Mouse (Mus musculus) lung, embryonic 15.5 days (tissue): ENCODE measurements around the gene Ckap4. TPM values are rescaled to one million over a fixed set of nuclear protein-coding genes. Genes with fewer than 3 reads are reported as not detected.
"Not testable (repeated sequence)": the region's sequence is repeated elsewhere in the genome, so short reads cannot be mapped to it uniquely, and the experiment has no call there.

Source experiments
- ATAC-seq: fragments of 200-750 bp; cut with Nextera tagmentation; 2 replicates; pipeline ENCODE4 v1.8.0; 2017; ENCODE audit warnings: moderate number of reproducible peaks, borderline replicate concordance; ENCODE audit not compliant: low FRiP score, low TSS enrichment; ENCODE audit errors: extremely low read depth
- H3K27ac ChIP-seq: fragments of 300-500 bp; sonication (generic); 2 replicates; pipeline ENCODE4 v1.5.1; 2015; ENCODE audit warnings: moderate library complexity, mild to moderate bottlenecking, inconsistent platforms
- H3K27me3 ChIP-seq: fragments of 300-500 bp; sonication (generic); 2 replicates; pipeline ENCODE4 v1.6.1; 2015; ENCODE audit warnings: inconsistent platforms
- H3K36me3 ChIP-seq: fragments of 300-500 bp; sonication (generic); 2 replicates; pipeline ENCODE4 v1.6.1; 2015; ENCODE audit warnings: inconsistent platforms
- H3K4me1 ChIP-seq: fragments of 300-500 bp; sonication (generic); 2 replicates; pipeline ENCODE4 v1.6.1; 2015; ENCODE audit warnings: inconsistent platforms
- H3K4me2 ChIP-seq: fragments of 300-500 bp; sonication (generic); 2 replicates; pipeline ENCODE4 v1.6.1; 2015; ENCODE audit warnings: inconsistent platforms, mild to moderate bottlenecking, moderate library complexity
- H3K4me3 ChIP-seq: fragments of 300-500 bp; sonication (generic); 2 replicates; pipeline ENCODE4 v1.5.1; 2015; ENCODE audit warnings: mild to moderate bottlenecking, inconsistent platforms
- H3K9ac ChIP-seq: fragments of 300-500 bp; sonication (generic); 2 replicates; pipeline ENCODE4 v1.6.1; 2015; ENCODE audit warnings: inconsistent platforms
- H3K9me3 ChIP-seq: fragments of 300-500 bp; sonication (generic); 2 replicates; pipeline ENCODE4 v1.6.1; 2016; ENCODE audit warnings: inconsistent platforms
- WGBS: fragments of 180-500 bp; shearing (Covaris S2); methylation state at CpG from one replicate; pipeline ENCODE4 v1.1.7; 2015; 5-methylcytosine and 5-hydroxymethylcytosine counted together
- polyA plus RNA-seq: library from polyadenylated mRNA; unstranded; fragments of >200 nt; fragmentation: Nextera tagmentation; extraction: Ambion mirVana; gene quantifications from 2 replicates; pipeline ENCODE4 v1.2.1, GENCODE M21; 2015

Gene Ckap4
- polyA plus RNA-seq, 1 experiment from 2014 or later: 141 TPM

GRCm38 (mm10) chr10:84523682-84524081 is 10.2 kb downstream of the Ckap4 start:
- Histone ChIP-seq H3K4me3 (no peak overlapping the region), H3K4me1 (0 out of 2 replicates have a peak, but pooled peaks cover under 1% of the 10 kb centered on the region), H3K9me3 (no peaks in the 10 kb centered on the region), H3K36me3 (peaks cover 41% of the 10 kb centered on the region), H3K4me2 (no peak overlapping the region), H3K27me3 (no peaks in the 10 kb centered on the region), H3K27ac (no peak overlapping the region), H3K9ac (no peak overlapping the region)
- WGBS: 49% methylated on average over 10 of the region's 10 CpGs
- no peak for ATAC-seq

- WGBS: 37% methylated on average over 11 of the region's 11 CpGs
- Histone ChIP-seq H3K4me1 (peaks cover 6% of the 10 kb centered on the region), H3K9ac (no peak overlapping the region), H3K36me3 (no peaks in the 10 kb centered on the region), H3K4me3 (no peak overlapping the region), H3K9me3 (no peaks in the 10 kb centered on the region), H3K27me3 (no peaks in the 10 kb centered on the region), H3K27ac (no peak overlapping the region), H3K4me2 (no peak overlapping the region)
- ATAC-seq: peak; percentile 28; the same call in 1 of the 2 replicates
These were observed 17.4 kb downstream of the Ckap4 start for GRCm38 (mm10) chr10:84516414-84516927.

- not testable (repeated sequence) for H3K4me1 ChIP-seq, H3K36me3 ChIP-seq, H3K9ac ChIP-seq, H3K27me3 ChIP-seq, H3K27ac ChIP-seq, H3K4me2 ChIP-seq, H3K4me3 ChIP-seq, ATAC-seq, H3K9me3 ChIP-seq
- WGBS: 46% methylated on average over 1 of the region's 1 CpGs
These were observed 17.9 kb downstream of the Ckap4 start for GRCm38 (mm10) chr10:84515980-84516379.

GRCm38 (mm10) chr10:84515512-84515950 is 18.3 kb downstream of the Ckap4 start:
- H3K27me3 ChIP-seq: no peaks in the 10 kb centered on the region
- 19% methylated on average over 3 of the region's 3 CpGs for WGBS
- H3K9ac ChIP-seq: no peak overlapping the region
- H3K4me1 ChIP-seq: peaks cover 6% of the 10 kb centered on the region
- H3K4me3 ChIP-seq: no peak overlapping the region
- no peaks in the 10 kb centered on the region for H3K9me3 ChIP-seq
- H3K4me2 ChIP-seq: no peak overlapping the region
- H3K36me3 ChIP-seq: no peaks in the 10 kb centered on the region
- peak; percentile 47 for ATAC-seq
- H3K27ac ChIP-seq: no peak overlapping the region

- 39% methylated on average over 5 of the region's 5 CpGs for WGBS
- no peak overlapping the region for H3K4me2 ChIP-seq
These were observed 19.8 kb downstream of the Ckap4 start for GRCm38 (mm10) chr10:84514038-84514578.

DNA sequence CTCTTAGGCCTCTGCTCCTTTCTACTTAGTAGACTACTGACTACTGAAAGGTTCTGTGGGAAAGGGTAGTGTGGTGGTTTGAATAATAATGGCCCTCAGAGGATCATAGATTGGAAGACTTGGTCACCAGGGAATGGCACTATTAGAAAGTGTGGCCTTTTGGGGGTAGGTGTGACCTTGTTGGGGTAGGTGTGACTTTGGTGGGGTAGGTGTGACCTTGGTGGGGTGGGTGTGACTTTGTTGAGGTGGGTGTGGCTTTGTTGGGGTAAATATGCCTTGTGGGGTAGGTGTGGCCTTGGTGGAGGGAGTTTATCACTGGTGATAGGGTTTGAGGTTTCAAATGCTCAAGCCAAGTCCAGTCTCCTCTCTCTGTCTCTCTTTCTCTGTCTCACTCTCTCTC is 21.1 kb downstream of the Ckap4 start:
- no peaks in the 10 kb centered on the region for H3K27me3 ChIP-seq
- no peak overlapping the region for H3K9ac ChIP-seq
- no peaks in the 10 kb centered on the region for H3K9me3 ChIP-seq
- H3K4me3 ChIP-seq: no peak overlapping the region
- no peak for ATAC-seq
- peaks cover 6% of the 10 kb centered on the region for H3K4me1 ChIP-seq
- no peaks in the 10 kb centered on the region for H3K36me3 ChIP-seq
- no peak overlapping the region for H3K27ac ChIP-seq
- no peak overlapping the region for H3K4me2 ChIP-seq

More at GRCm38 (mm10) chr10:84514038-84514578, 19.8 kb downstream of the Ckap4 start:
- Histone ChIP-seq H3K9me3 (no peaks in the 10 kb centered on the region), H3K36me3 (no peaks in the 10 kb centered on the region), H3K9ac (no peak overlapping the region), H3K27ac (no peak overlapping the region), H3K4me3 (no peak overlapping the region), H3K27me3 (no peaks in the 10 kb centered on the region), H3K4me1 (peaks cover 6% of the 10 kb centered on the region)
- ATAC-seq: no peak

- Histone ChIP-seq H3K9ac (no peak overlapping the region), H3K27ac (no peak overlapping the region), H3K4me2 (no peak overlapping the region), H3K4me1 (no peaks in the 10 kb centered on the region), H3K4me3 (no peak overlapping the region), H3K27me3 (no peaks in the 10 kb centered on the region), H3K36me3 (no peaks in the 10 kb centered on the region), H3K9me3 (no peaks in the 10 kb centered on the region)
- WGBS: 92% methylated on average over 1 of the region's 1 CpGs
- ATAC-seq: no peak
These were observed 25.3 kb downstream of the Ckap4 start for GRCm38 (mm10) chr10:84508603-84509002.

DNA sequence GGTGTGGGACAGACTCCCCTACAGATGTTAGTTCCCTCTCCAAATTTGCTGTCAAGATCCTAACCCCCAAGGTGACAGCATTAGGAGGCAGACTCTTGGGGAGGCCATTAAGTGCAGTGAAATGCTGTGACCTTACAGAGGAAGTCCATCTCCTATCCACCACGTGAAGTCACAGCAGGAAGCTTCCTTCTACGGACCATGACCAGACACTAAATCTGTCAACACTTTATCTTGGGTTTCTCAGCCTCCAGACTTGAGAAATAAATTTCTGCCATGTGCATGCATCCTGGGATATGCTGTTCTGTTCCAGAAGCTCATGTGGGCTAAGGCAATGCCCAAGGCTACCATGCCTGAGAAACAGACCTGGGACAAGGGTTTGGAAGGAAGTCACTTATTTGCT is 35.0 kb downstream of the Ckap4 start:
- Histone ChIP-seq H3K4me2 (no peak overlapping the region), H3K4me1 (no peaks in the 10 kb centered on the region)
- ATAC-seq: no peak

DNA sequence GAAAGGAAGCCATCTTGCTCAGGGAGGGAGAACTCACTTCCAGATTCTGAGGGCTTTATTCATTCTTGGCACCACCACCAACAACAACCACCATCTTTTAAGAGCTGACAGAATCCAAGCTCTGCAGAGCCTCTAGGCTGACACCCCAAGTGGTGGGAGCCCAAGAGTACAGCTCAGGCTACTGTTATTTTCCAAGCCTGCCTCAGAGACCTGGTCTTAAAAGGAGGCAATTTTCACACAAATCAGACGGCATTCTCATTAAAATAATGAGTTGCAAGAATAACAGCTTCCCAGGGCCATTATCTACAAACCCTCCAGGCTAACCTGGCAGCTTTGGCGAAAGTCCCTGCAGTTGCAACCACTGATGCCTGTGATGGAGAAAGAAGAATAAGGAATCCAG is 37.1 kb downstream of the Ckap4 start:
- Histone ChIP-seq H3K4me2 (no peak overlapping the region), H3K9ac (no peak overlapping the region), H3K4me3 (no peak overlapping the region), H3K36me3 (no peaks in the 10 kb centered on the region), H3K27ac (no peak overlapping the region), H3K9me3 (no peaks in the 10 kb centered on the region), H3K27me3 (no peaks in the 10 kb centered on the region), H3K4me1 (no peaks in the 10 kb centered on the region)
- 73% methylated on average over 2 of the region's 2 CpGs for WGBS
- ATAC-seq: no peak

More for the DNA sequence above, 35.0 kb downstream of the Ckap4 start:
- H3K9ac ChIP-seq: no peak overlapping the region
- 22% methylated on average over 2 of the region's 2 CpGs for WGBS
- no peaks in the 10 kb centered on the region for H3K27me3 ChIP-seq
- H3K9me3 ChIP-seq: no peaks in the 10 kb centered on the region
- H3K27ac ChIP-seq: no peak overlapping the region
- no peak overlapping the region for H3K4me3 ChIP-seq
- no peaks in the 10 kb centered on the region for H3K36me3 ChIP-seq

GRCm38 (mm10) chr10:84494432-84494831 is 39.4 kb downstream of the Ckap4 start:
- Histone ChIP-seq H3K4me3 (no peak overlapping the region), H3K36me3 (no peaks in the 10 kb centered on the region), H3K4me2 (no peak overlapping the region), H3K27ac (no peak overlapping the region), H3K4me1 (no peaks in the 10 kb centered on the region), H3K9me3 (no peaks in the 10 kb centered on the region), H3K9ac (no peak overlapping the region), H3K27me3 (no peaks in the 10 kb centered on the region)
- ATAC-seq: no peak
- WGBS: 55% methylated on average over 7 of the region's 7 CpGs

GRCm38 (mm10) chr10:84490115-84490514 is 43.7 kb downstream of the Ckap4 start:
- 80% methylated on average over 5 of the region's 5 CpGs for WGBS
- no peaks in the 10 kb centered on the region for H3K27me3 ChIP-seq
- H3K27ac ChIP-seq: no peak overlapping the region

DNA sequence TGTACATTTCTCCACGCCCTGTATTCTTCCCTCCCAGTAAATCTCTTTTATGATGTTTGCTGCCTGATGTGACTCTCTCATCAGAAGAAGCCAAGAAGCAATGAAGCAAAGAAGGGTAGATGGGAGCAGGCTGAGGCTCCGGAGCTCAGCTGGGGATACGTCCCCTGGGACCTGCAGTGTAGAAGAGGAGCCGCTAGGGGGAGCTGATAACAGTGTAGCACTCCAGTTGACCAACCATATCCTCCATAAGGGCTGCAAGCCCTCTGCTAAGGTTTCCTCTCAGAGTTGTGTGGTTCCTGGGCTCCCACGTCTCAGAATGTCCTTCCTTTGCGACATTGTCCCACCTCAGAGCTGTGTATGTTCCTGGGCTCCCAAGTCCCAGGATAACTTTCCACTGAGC is 45.5 kb downstream of the Ckap4 start:
- no peak for ATAC-seq
- Histone ChIP-seq H3K9ac (no peak overlapping the region), H3K27me3 (no peaks in the 10 kb centered on the region), H3K9me3 (no peaks in the 10 kb centered on the region), H3K4me3 (no peak overlapping the region), H3K4me1 (no peaks in the 10 kb centered on the region), H3K4me2 (no peak overlapping the region), H3K36me3 (no peaks in the 10 kb centered on the region), H3K27ac (no peak overlapping the region)
- 45% methylated on average over 6 of the region's 6 CpGs for WGBS

More at GRCm38 (mm10) chr10:84490115-84490514, 43.7 kb downstream of the Ckap4 start:
- H3K4me2 ChIP-seq: no peak overlapping the region
- no peaks in the 10 kb centered on the region for H3K4me1 ChIP-seq
- no peak overlapping the region for H3K9ac ChIP-seq
- H3K36me3 ChIP-seq: no peaks in the 10 kb centered on the region
- no peak overlapping the region for H3K4me3 ChIP-seq
- no peaks in the 10 kb centered on the region for H3K9me3 ChIP-seq
- ATAC-seq: no peak

- ATAC-seq: no peak
- Histone ChIP-seq H3K4me1 (peaks cover 7% of the 10 kb centered on the region), H3K27ac (no peak overlapping the region), H3K9ac (no peak overlapping the region), H3K9me3 (no peaks in the 10 kb centered on the region), H3K36me3 (no peaks in the 10 kb centered on the region), H3K27me3 (no peaks in the 10 kb centered on the region), H3K4me3 (no peak overlapping the region), H3K4me2 (no peak overlapping the region)
- WGBS: 11% methylated on average over 1 of the region's 1 CpGs
These were observed 49.2 kb downstream of the Ckap4 start for GRCm38 (mm10) chr10:84484661-84485060.
